Mouse (Mus musculus) CD4-positive, CD25-positive, alpha-beta regulatory T cell, adult 9 weeks (primary cell): ENCODE data around the gene Ppm1f. TPM values are rescaled to one million over a fixed set of nuclear protein-coding genes. Genes with fewer than 3 reads are reported as not detected.

Source experiments
- polyA plus RNA-seq: library from polyadenylated mRNA; unstranded; fragments of 100-300 nt; shearing (Covaris generic); gene quantifications from one replicate; pipeline ENCODE4 v1.2.1, GENCODE M21; 2017

Ppm1f gene
- 31.3 TPM for polyA plus RNA-seq

DNA sequence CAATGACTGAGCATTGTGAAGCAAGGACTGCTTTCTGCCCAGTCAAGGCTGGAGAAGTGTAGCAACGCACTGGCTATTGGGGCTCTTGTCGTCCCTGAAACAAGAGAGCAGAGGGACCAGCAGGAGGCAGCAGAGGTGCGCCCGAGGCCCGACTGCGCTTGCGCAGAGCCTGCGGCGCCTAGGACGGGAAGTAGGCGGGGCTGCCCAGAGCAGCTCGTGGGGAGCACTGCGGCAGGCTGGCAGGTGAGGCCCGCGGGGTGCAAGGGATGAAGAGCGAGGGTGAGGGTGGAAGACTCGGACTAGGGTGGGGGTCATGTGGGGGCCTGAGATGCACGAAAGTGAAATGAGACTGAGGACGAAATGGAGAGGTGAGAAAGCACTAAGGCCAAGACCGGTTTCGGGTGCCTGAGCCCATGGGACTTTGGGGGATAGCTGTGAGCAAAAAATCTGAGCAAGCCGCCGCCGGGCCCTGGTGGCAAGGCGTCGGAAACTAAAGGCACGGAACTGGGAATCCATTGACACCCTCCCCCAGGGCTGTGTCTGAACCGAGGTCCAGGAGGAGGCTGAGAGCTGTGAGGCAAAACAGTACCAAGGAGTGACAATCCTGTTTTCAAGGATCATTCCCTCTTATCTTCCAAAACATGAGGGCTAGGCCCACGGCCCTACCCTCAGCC is at the start of gene Ppm1f:
Ppm1f (plus strand) TSS at position 88 of the 674 bp plus-strand sequence.

DNA sequence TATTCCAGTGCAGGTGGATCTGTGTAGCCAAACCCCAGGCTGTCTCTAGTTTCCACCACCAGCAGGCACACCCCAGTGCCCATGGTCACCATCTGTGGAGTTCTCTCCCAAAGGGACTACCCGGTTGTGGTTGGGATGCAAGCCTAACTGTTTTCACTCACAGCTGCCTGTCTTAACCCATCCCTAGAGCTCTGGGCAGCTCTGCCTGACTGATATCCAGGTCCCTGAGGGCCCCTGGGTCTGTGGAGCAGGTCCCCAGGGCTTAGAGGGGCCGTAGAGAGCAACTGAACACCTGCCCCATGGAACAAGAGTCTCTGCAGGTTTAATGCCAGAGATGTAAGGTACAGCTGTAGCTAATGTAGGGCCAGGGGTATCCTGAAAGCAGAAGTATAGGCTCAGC is 32.3 kb upstream of the Ppm1f start, which contains the start of gene Igll1:
Igll1 (minus strand) TSS at position 8 of the 400 bp plus-strand sequence.

DNA sequence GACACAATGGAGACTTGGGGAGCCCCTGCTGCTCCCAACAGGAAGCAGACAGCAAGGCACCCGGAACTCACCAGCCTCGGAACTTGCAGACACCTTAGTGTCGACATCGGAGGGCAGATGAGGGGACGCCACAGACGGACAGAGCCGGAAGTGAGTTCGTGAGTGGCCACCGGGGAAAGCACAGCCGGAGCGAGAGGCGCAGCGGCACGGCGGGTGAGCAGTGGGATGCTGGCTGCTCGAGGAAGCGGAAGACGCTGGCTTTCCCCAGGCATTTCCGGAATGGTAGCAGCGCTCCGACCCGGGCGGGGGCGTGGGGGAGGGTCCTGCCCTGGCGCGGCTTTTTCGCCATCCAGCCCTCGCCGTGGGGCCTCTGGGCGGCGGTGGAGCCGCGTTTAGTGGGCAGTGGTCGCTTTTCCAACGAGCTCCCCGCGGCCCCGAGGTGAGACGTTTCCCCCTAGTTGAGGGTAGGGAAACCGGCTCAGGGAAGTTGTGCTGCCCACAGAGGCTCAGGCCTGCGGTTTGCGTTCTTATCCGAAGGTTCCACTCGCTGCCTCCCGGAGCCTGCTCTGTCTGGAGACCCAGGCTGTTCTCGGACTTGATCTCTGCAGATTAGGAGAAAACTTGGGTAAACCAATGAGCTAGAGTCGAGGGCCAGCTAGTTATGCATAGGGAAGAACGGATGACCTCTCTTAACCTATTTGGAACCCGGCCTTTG is 25.5 kb upstream of the Ppm1f start, which contains the start of the genes Top3b and Vpreb1:
Top3b (plus strand) TSS at position 120 of the 715 bp plus-strand sequence.
Vpreb1 (minus strand) TSS at position 227 of the 715 bp plus-strand sequence.

Other genes with a start within 250 kb of the Ppm1f start
- gene Olfr19, start 220.1 kb upstream of the Ppm1f start, polyA plus RNA-seq: not detected
- 0.29 TPM for gene Spag6l, start 67.0 kb upstream of the Ppm1f start, polyA plus RNA-seq
- gene Igll1, start 32.5 kb upstream of the Ppm1f start, polyA plus RNA-seq: not detected
- 122 TPM for gene Top3b, start 25.7 kb upstream of the Ppm1f start, polyA plus RNA-seq
- gene Vpreb1, start 25.6 kb upstream of the Ppm1f start, polyA plus RNA-seq: 2.6 TPM
- gene Mapk1, start 86.9 kb downstream of the Ppm1f start, polyA plus RNA-seq: 28.7 TPM
- gene Ypel1, start 173.2 kb downstream of the Ppm1f start, polyA plus RNA-seq: 4.0 TPM
- 261 TPM for gene Ppil2, start 214.8 kb downstream of the Ppm1f start, polyA plus RNA-seq
- 6.1 TPM for gene 2610318N02Rik, start 228.7 kb downstream of the Ppm1f start, polyA plus RNA-seq
- 21.2 TPM for gene Sdf2l1, start 235.9 kb downstream of the Ppm1f start, polyA plus RNA-seq
- gene Ydjc, start 248.2 kb downstream of the Ppm1f start, polyA plus RNA-seq: 4.6 TPM